Mouse (Mus musculus) hindbrain, embryonic 11.5 days (tissue): ENCODE measurements around the gene Gm20388. TPM values are rescaled to one million over a fixed set of nuclear protein-coding genes. Genes with fewer than 3 reads are reported as not detected.

Source experiments
- ATAC-seq: fragments of 200-750 bp; cut with Nextera tagmentation; 2 replicates; pipeline ENCODE4 v1.8.0; 2017; ENCODE audit warnings: mild to moderate bottlenecking, moderate TSS enrichment, moderate library complexity; ENCODE audit not compliant: low FRiP score
- DNase-seq: peaks from one replicate; pipeline ENCODE4 v3.0.0-alpha.2; 2015; ENCODE audit warnings: low spot score
- H3K27ac ChIP-seq: fragments of 300-500 bp; sonication (generic); 2 replicates; pipeline ENCODE4 v1.5.1; 2014; ENCODE audit warnings: mild to moderate bottlenecking, low read depth, low read length
- H3K27me3 ChIP-seq: fragments of 300-500 bp; sonication (generic); 2 replicates; pipeline ENCODE4 v1.6.1; 2014; ENCODE audit warnings: mild to moderate bottlenecking, low read length, moderate library complexity, mixed read lengths; ENCODE audit not compliant: control insufficient read depth, insufficient read depth
- H3K36me3 ChIP-seq: fragments of 300-500 bp; sonication (generic); 2 replicates; pipeline ENCODE4 v1.6.1; 2014; ENCODE audit warnings: mild to moderate bottlenecking, low read length, moderate library complexity, mixed read lengths; ENCODE audit not compliant: control insufficient read depth, insufficient read depth
- H3K4me1 ChIP-seq: fragments of 300-500 bp; sonication (generic); replicated peaks from 2 replicates; pipeline ENCODE4 v1.6.1; 2014; ENCODE audit warnings: low read length, mixed read lengths; ENCODE audit not compliant: control insufficient read depth, insufficient read depth
- H3K4me2 ChIP-seq: fragments of 300-500 bp; sonication (generic); replicated peaks from 2 replicates; pipeline ENCODE4 v1.6.1; 2014; ENCODE audit warnings: mild to moderate bottlenecking, low read depth, low read length
- H3K4me3 ChIP-seq: fragments of 300-500 bp; sonication (generic); 2 replicates; pipeline ENCODE4 v1.5.1; 2014; ENCODE audit warnings: low read depth, low read length
- H3K9ac ChIP-seq: fragments of 300-500 bp; sonication (generic); 2 replicates; pipeline ENCODE4 v1.6.1; 2014; ENCODE audit warnings: low read depth, low read length
- H3K9me3 ChIP-seq: fragments of 300-500 bp; sonication (generic); 2 replicates; pipeline ENCODE4 v1.6.1; 2016; ENCODE audit warnings: low read length; ENCODE audit not compliant: control insufficient read depth
- WGBS: fragments of 180-500 bp; shearing (Covaris S2); extraction: QIAGEN DNeasy Blood & Tissue Kit; methylation state at CpG from one replicate; pipeline ENCODE4 v1.1.7; 2014; 5-methylcytosine and 5-hydroxymethylcytosine counted together
- polyA plus RNA-seq: library from polyadenylated mRNA; unstranded; fragments of >200 nt; fragmentation: Nextera tagmentation; extraction: Ambion mirVana; gene quantifications from 2 replicates; pipeline ENCODE4 v1.2.1, GENCODE M21; 2014

Gm20388 gene
- polyA plus RNA-seq, 1 experiment from 2014 or later: 11.8 TPM

DNA sequence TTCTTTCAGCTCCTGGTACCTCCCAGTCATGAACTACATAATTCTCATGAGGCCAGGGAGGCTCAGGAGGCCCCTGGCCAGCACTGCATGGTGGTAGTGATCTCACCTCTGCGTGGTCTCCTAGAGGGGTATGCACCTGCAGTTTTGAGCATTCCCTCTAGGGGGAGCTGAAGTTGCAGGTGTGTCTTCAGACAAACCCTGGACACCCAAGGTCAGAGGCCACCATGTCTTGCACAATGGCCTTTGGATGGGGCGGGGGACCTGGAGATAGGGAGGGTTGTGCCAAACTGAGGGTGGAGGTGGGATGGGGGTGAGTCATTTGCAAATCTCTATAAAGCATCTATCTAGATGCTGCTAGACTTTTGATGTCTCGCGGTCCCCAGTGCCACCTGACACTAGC, 405.0 kb downstream of the Gm20388 start:
- Histone ChIP-seq H3K4me3 (no peak overlapping the region), H3K4me1 (peaks cover under 1% of the 10 kb centered on the region; the same call in 1 of the 2 replicates), H3K9ac (no peak overlapping the region), H3K27ac (no peak overlapping the region), H3K36me3 (no peaks in the 10 kb centered on the region), H3K9me3 (no peaks in the 10 kb centered on the region), H3K27me3 (peaks cover 2% of the 10 kb centered on the region; the same call in 1 of the 2 replicates), H3K4me2 (no peak overlapping the region)
- ATAC-seq (no peak), DNase-seq (no peak)
- WGBS: 91% methylated on average over 4 of the region's 4 CpGs

DNA sequence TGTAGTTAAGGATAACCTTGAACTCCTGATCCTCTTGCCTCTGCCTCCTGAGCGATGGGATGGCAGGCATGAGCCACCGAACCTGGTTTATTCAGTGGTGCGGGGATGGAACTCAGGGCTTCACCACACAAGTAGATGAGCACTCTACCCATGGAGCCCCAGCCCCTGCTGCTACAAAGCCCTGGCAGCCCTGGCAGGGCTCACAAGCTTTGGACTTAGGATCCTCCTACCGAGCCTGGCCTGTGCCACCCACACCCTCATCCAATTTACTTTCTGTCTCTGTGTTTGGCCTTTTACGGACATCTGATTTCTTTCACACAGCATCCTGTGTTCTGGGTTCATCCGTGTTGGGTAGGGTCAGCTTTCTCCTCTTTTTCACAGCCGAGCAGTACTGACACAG, 406.1 kb downstream of the Gm20388 start:
- no peak overlapping the region for H3K27ac ChIP-seq
- H3K27me3 ChIP-seq: no peaks in the 10 kb centered on the region; the same call in 1 of the 2 replicates
- H3K36me3 ChIP-seq: no peaks in the 10 kb centered on the region
- H3K4me3 ChIP-seq: no peak overlapping the region
- ATAC-seq: no peak
- no peak overlapping the region for H3K4me2 ChIP-seq
- H3K9ac ChIP-seq: no peak overlapping the region
- no peaks in the 10 kb centered on the region for H3K9me3 ChIP-seq
- no peaks in the 10 kb centered on the region for H3K4me1 ChIP-seq
- DNase-seq: no peak
- 91% methylated on average over 7 of the region's 7 CpGs for WGBS

DNA sequence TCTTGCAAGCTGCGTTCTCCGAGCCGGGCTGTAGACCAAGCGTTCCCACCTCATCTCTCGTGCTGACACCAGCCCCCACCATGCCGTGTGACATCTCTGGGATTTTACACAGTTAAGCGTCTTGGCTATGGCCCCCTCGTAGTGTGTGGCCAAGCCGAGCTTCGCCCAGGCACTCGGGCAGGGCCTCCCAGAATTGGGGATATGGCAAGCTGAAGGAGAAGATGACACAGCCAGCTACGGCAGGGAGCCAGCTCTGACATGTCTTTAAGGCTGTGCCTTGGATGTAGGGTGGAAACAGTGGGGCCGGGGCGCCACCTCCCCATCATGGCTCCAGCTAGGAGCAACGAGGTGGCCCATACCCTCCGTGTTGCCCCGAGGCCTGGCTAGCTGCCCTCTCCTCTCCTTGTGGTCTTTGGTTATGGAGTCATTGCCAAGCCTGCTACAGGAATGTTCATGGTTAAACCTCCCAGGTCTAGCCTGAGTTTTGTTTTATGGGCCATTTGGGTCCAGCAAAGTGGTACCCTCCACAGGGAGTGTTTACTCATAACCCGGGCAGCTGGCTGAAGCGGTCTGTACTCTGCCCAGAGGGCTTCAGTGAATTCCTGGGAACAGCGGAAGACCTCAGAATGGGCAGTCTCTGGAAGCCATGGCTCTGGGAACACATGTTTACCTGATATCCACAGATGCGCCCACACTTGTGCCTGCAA, 406.6 kb downstream of the Gm20388 start:
- no peak overlapping the region; the same call in 1 of the 2 replicates for H3K9ac ChIP-seq
- no peaks in the 10 kb centered on the region; the same call in 1 of the 2 replicates for H3K27me3 ChIP-seq
- H3K4me2 ChIP-seq: no peak overlapping the region
- no peak overlapping the region for H3K4me3 ChIP-seq
- H3K4me1 ChIP-seq: peaks cover 4% of the 10 kb centered on the region; the same call in 1 of the 2 replicates
- H3K9me3 ChIP-seq: no peaks in the 10 kb centered on the region
- ATAC-seq (no peak), DNase-seq (no peak)
- 91% methylated on average over 21 of the region's 21 CpGs for WGBS
- H3K36me3 ChIP-seq: no peaks in the 10 kb centered on the region
- H3K27ac ChIP-seq: no peak overlapping the region

DNA sequence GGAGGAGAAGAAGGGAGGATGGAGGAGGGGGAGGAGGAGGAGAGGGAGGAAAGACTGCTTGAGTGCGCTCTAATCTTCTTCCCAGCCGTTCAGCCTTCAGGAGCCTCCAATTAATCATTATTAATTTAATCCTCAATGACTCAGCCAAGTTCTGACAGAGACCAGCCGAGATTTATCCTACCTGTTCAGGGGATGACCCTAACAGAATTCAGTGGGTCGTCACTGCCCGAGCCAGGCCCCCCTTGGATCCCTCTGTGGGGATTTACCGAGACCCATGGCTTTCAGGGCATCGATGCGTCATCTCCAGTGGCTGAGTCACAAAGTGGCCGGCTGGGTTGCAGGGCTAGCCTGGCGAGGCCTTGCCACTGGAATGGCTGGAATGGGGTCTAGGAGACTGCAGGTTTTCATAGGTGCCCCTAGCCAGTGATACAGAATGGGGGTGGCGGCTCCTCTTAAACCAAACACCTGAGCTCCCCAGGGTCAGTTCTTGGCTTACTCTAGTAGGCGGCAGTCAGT, 407.9 kb downstream of the Gm20388 start:
- Histone ChIP-seq H3K27ac (no peak overlapping the region), H3K4me2 (no peak overlapping the region), H3K9ac (no peak overlapping the region), H3K4me1 (peaks cover 15% of the 10 kb centered on the region), H3K27me3 (no peaks in the 10 kb centered on the region; the same call in 1 of the 2 replicates), H3K4me3 (no peak overlapping the region), H3K9me3 (no peaks in the 10 kb centered on the region), H3K36me3 (no peaks in the 10 kb centered on the region)
- WGBS: 70% methylated on average over 12 of the region's 12 CpGs
- ATAC-seq: no peak
- no peak for DNase-seq

DNA sequence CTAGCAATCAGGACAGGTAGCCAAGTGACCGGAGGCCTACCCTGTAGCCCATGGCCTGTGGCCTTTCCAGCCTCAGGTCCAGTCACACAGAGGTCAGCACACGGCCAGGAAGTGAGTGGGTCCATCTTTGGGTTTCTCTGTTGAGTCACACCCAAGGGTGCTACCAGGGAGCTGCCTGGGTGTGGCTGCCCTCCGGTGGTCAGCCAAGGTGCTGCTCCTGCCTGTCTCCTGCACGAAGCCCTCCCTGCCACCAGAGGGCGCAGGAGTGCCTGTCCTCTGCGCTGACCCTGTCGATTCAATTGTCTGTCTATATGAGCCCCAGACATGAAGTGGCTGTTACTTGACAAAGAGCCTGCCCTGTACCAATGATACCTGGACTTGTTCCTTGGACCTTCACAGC, 408.8 kb downstream of the Gm20388 start:
- Histone ChIP-seq H3K4me1 (peaks cover 22% of the 10 kb centered on the region), H3K9me3 (no peaks in the 10 kb centered on the region), H3K36me3 (no peaks in the 10 kb centered on the region), H3K4me2 (no peak overlapping the region), H3K27ac (no peak overlapping the region), H3K4me3 (no peak overlapping the region), H3K9ac (no peak overlapping the region), H3K27me3 (no peaks in the 10 kb centered on the region; the same call in 1 of the 2 replicates)
- ATAC-seq (peak; percentile 25; the same call in 1 of the 2 replicates), DNase-seq (peak; percentile 84)
- 23% methylated on average over 7 of the region's 7 CpGs for WGBS

DNA sequence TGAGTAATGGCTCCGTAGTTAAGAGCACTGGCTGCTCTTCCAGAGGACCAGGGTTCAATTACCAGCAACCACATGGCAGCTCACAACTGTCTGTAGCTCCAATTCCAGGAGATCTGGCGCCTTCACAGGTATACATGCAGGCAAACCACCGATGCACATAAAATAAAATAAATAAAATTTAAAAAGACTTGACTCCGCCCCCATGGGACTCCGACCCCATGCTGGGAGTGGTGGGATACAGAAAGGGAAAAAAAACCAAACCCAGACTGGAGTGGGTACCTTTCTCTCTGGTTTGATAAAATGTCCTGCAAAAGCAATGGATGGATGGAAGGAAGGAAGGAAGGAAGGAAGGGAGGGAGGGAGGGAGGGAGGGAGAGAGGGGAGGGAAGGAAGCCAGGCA, 409.5 kb downstream of the Gm20388 start:
- no peaks in the 10 kb centered on the region for H3K9me3 ChIP-seq
- no peak for DNase-seq
- no peak overlapping the region for H3K9ac ChIP-seq
- no peaks in the 10 kb centered on the region for H3K36me3 ChIP-seq
- H3K4me2 ChIP-seq: no peak overlapping the region
- 88% methylated on average over 5 of the region's 5 CpGs for WGBS
- H3K27me3 ChIP-seq: no peaks in the 10 kb centered on the region; the same call in 1 of the 2 replicates
- no peak for ATAC-seq
- H3K27ac ChIP-seq: no peak overlapping the region
- no peak overlapping the region for H3K4me3 ChIP-seq
- H3K4me1 ChIP-seq: peaks cover 24% of the 10 kb centered on the region

DNA sequence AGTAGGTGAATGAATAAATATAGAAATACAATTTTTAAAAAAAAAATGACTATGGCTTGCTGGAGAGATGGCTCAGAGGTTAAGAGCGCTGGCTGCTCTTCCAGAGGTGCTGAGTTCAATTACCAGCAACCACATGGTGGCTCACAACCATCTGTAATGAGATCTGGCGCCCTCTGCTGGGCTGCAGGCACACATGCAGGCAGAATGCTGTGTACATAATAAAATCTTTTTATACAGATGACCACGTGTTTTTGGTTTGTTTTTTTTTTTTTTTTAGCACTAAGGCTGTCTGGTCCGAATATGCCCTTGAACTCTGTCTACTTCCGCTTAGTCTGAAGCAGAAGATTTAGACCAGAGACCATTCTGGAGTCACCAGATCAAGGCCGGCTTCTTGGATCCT, 411.1 kb downstream of the Gm20388 start:
- Histone ChIP-seq H3K4me3 (no peak overlapping the region), H3K36me3 (no peaks in the 10 kb centered on the region), H3K27ac (peak overlapping the region; percentile 89), H3K9ac (no peak overlapping the region), H3K9me3 (no peaks in the 10 kb centered on the region), H3K4me1 (peaks cover 27% of the 10 kb centered on the region), H3K4me2 (no peak overlapping the region), H3K27me3 (no peaks in the 10 kb centered on the region; the same call in 1 of the 2 replicates)
- ATAC-seq (no peak), DNase-seq (peak; percentile 52)
- WGBS: 40% methylated on average over 6 of the region's 6 CpGs

DNA sequence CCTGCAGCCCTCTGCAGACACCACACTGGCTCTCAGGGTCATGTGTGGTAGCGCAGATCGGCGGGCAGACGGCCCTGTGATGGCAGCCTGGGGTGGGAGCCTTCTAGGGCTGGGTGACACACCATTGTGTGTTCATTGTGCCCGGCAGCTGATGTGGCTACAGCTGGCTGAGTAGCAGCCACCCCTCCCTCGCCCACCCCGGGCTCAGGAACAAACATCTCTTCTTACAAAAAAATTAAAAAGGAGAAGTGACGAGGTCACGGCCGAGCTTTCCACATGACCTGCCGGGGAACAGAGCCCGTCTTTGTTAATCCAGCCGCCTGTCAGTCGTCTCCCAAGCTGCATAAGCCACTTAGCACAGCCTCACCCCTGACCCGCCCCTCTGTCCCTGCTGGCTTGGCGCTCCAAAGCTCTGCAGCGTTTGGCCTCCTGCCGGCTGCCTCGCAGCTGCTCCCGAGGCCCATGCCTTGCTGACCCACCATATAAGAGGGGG, 412.4 kb downstream of the Gm20388 start:
- no peaks in the 10 kb centered on the region; the same call in 1 of the 2 replicates for H3K27me3 ChIP-seq

More for the DNA sequence above, 412.4 kb downstream of the Gm20388 start:
- 2% methylated on average over 20 of the region's 20 CpGs for WGBS
- H3K27ac ChIP-seq: peak overlapping the region; percentile 89
- peaks cover 28% of the 10 kb centered on the region for H3K4me1 ChIP-seq
- H3K4me3 ChIP-seq: no peak overlapping the region
- peak; percentile 83 for DNase-seq
- peak overlapping the region; percentile 31; the same call in 1 of the 2 replicates for H3K9ac ChIP-seq
- H3K4me2 ChIP-seq: 0 out of 2 replicates have a peak overlapping the region, but pooled peaks have one; percentile 3
- no peaks in the 10 kb centered on the region for H3K36me3 ChIP-seq
- no peaks in the 10 kb centered on the region for H3K9me3 ChIP-seq
- ATAC-seq: peak; percentile 84
